Mouse (Mus musculus) kidney, adult 2 months (tissue): ENCODE data around the gene Rpn1.

Experiments
- CTCF ChIP-seq: fragments of 200-500 bp; conservative IDR thresholded peaks from 2 replicates; pipeline ENCODE4 v1.5.1; 2011; ENCODE audit warnings: low read depth, mild to moderate bottlenecking, control low read depth, low read length, moderate library complexity, mixed read lengths; ENCODE audit not compliant: insufficient read depth, insufficient read length
- POLR2A ChIP-seq: fragments of 200-500 bp; IDR thresholded peaks from one replicate; pipeline ENCODE4 v1.6.1; 2011; ENCODE audit warnings: low read depth, low read length, control low read depth

GRCm38 (mm10) chr6:88102096-88102495 lies 17.8 kb downstream of the Rpn1 start:
- no peak for TF ChIP-seq CTCF
- no peak for TF ChIP-seq POLR2A
